Mouse (Mus musculus): ENCODE measurements at regions not wholly inside any gene's neighbourhood (a gene's known extent, or its start where the extent isn't known, plus 50 kb on each side); places are given as distances from the start of the nearest gene placed in this dataset.

DNA sequence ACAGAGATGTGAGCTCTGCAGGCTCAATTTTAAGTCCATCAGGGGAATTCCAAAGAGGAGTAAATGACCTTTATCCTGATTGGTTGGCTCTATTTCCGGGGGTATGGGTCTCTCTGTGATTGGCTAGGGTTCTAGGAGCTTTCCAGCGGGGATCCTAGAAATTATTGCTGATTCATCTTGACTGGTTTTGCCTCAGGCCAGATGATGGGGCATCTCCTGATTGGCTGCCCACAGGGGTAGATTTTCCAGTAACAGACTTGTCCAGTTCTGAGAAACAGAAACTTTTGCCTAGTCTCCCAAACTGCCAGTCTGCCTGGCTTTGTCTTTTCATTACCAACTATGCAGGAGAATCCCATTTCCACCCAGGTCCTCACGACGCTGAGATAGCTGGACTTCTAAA is 301.3 kb downstream of the Ins1 start:
- no peak for DNase-seq (ENCODE audit: low spot score in 2 of 2)

DNA sequence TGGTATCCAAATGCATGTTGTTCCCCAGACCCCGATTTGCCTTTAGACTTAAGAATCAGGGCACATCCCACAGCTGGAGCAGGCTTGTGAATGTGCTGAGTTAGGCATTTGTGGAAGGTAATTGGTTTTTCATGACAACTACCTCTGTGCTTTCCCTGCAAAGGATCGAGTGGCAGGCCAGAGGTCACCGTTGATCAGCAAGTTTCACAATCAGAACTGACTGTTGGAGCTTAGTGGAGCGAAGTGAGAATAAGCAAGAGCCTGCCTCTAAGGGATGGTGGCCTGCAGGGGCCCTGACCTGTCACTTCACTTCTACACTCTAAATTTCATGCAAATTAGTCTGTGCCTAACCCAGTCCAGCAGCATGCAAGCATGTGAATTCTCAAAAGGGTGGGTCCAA is 270.7 kb downstream of the Ins1 start:
- no peak for DNase-seq (ENCODE audit: low spot score in 2 of 2)

DNA sequence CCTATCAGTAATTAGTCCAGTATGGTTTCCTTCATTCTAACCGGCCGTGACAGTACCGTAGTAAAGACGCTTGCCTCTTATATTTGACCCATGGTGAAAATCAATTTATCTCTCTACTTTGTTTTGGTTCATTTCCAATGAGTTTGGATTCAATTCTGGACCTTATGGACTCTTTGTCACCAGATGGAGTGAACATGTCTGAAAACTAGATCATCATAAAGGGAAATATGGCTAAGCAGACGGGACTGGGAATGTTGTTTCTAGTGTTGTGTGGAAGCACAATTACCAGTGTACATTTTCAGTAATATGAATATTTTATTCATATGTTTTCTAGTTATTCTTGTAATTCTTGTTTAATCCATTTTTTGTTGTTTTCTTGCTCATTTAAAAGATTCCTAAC is 261.4 kb downstream of the Ins1 start:
- no peak for DNase-seq (ENCODE audit: low spot score in 2 of 2)

DNA sequence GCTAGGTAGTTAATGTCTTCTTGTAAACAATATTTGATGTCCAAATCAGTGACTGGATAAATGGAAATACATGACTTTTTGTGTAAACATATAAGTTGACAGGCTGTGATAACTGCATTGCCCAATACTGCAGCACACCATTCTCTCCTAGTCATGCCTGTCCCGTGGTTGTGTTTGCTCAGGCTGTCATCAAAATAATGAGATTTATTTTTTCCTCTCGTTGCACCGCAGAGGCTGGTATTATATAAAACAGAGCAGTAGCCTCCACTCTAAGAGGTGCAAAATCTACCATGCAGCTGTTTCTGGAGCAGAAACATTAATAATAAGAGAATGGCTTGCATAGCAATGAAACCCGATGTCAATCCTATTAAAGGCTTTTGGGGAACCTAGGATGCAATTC is 239.2 kb downstream of the Ins1 start:
- DNase-seq (ENCODE audit: low spot score in 2 of 2) = no peak

All from frontal cortex, postnatal 10 days (tissue).